Mouse (Mus musculus) heart, adult 2 months (tissue): Measurements from ENCODE around the gene Nrap. TPM values are rescaled to one million over a fixed set of nuclear protein-coding genes. Genes with fewer than 3 reads are reported as not detected.

Experiments used
- DNase-seq, 2 experiments: peaks; one replicate each; pipeline ENCODE4 v3.0.0; 2021
- H3K27ac ChIP-seq: fragments of 200-600 bp; 2 replicates; pipeline ENCODE4 v1.8.1; 2022
- H3K27me3 ChIP-seq: fragments of 200-500 bp; 2 replicates; pipeline ENCODE4 v1.6.1; 2012; ENCODE audit warnings: mild to moderate bottlenecking, low read length, inconsistent platforms, mixed read lengths; ENCODE audit not compliant: control insufficient read depth, insufficient read depth
- H3K36me3 ChIP-seq: fragments of 200-500 bp; 2 replicates; pipeline ENCODE4 v1.6.1; 2012; ENCODE audit warnings: low read length, inconsistent platforms; ENCODE audit not compliant: control insufficient read depth, insufficient read depth
- H3K4me1 ChIP-seq: fragments of 200-500 bp; 2 replicates; pipeline ENCODE4 v1.6.1; 2011; ENCODE audit warnings: low read length; ENCODE audit not compliant: control insufficient read depth, insufficient read depth
- H3K4me3 ChIP-seq: fragments of 200-600 bp; 2 replicates; pipeline ENCODE4 v1.8.1; 2022
- H3K79me2 ChIP-seq: fragments of 200-500 bp; replicated peaks from 2 replicates; pipeline ENCODE4 v1.6.1; 2012; ENCODE audit warnings: mild to moderate bottlenecking, inconsistent platforms, low read length, moderate library complexity, mixed read lengths; ENCODE audit not compliant: control insufficient read depth, insufficient read depth
- H3K9ac ChIP-seq: fragments of 200-500 bp; 2 replicates; pipeline ENCODE4 v1.6.1; 2012; ENCODE audit warnings: low read depth, mild to moderate bottlenecking, control low read depth, inconsistent platforms, low read length, mixed read lengths
- CTCF ChIP-seq: fragments of 200-600 bp; IDR thresholded peaks from 2 replicates; pipeline ENCODE4 v1.8.1; 2022; ENCODE audit warnings: antibody characterized with exemption, mild to moderate bottlenecking, moderate library complexity
- EP300 ChIP-seq: fragments of 200-500 bp; IDR thresholded peaks from 2 replicates; pipeline ENCODE4 v1.6.1; 2011; ENCODE audit warnings: low read depth, low read length, control low read depth; ENCODE audit not compliant: insufficient read depth
- POLR2A ChIP-seq: fragments of 200-500 bp; IDR thresholded peaks from 2 replicates; pipeline ENCODE4 v1.6.1; 2011; ENCODE audit warnings: mild to moderate bottlenecking, low read depth, low read length, control low read depth; ENCODE audit not compliant: insufficient read depth
- WGBS: fragments of 180-500 bp; shearing (Covaris S2); methylation state at CpG from one replicate; pipeline ENCODE4 v1.1.7; 2018; 5-methylcytosine and 5-hydroxymethylcytosine counted together
- intact Hi-C: fragments of 180-260 bp; cut with DNase I; formaldehyde crosslinking; loops from one replicate; pipeline ENCODE4 v1.15.1; 2025
- polyA plus RNA-seq: library from polyadenylated mRNA; depleted of rRNA; stranded (reverse); fragments of >200 nt; gene quantifications from 2 replicates; pipeline ENCODE4 v1.2.3, GENCODE M21; 2012; rRNA removed
- total RNA-seq, 2 experiments: library from RNA; stranded (reverse); gene quantifications; 2 replicates each; pipeline ENCODE4 v1.2.3; 2021

Nrap gene
- total and polyA plus RNA-seq, 3 experiments: 135 to 420 (median 307) TPM

GRCm38 (mm10) chr19:56272081-56272480, 117.8 kb downstream of the Nrap start:
- Histone ChIP-seq H3K4me1 (no peaks in the 10 kb centered on the region), H3K79me2 (no peaks in the 10 kb centered on the region), H3K9ac (no peak overlapping the region), H3K4me3 (no peak overlapping the region), H3K27me3 (no peaks in the 10 kb centered on the region), H3K36me3 (no peaks in the 10 kb centered on the region), H3K27ac (no peak overlapping the region)
- TF ChIP-seq EP300 (no peak), CTCF (no peak), POLR2A (no peak)
- DNase-seq: no peak
- 55% methylated on average over 8 of the region's 8 CpGs for WGBS
- intact Hi-C loops: no loop called here

Other genes starting within 250 kb of the Nrap start
- not detected for gene Habp2, start 102.9 kb downstream of the Nrap start, total RNA-seq
- gene Habp2, start 102.9 kb downstream of the Nrap start, polyA plus RNA-seq: 0.23 TPM in 1 of 2 replicates, not detected in the other
- 10 to 100 TPM; 11.7 to 12.5 TPM for gene Casp7, start 7.1 kb upstream of the Nrap start, total RNA-seq
- 9.2 and 12.6 TPM in 2 replicates for gene Casp7, start 7.1 kb upstream of the Nrap start, polyA plus RNA-seq
- under 1 TPM in 1 of 2 experiments, not detected in 1; 0.18 TPM for gene Plekhs1, start 71.6 kb upstream of the Nrap start, total RNA-seq
- gene Plekhs1, start 71.6 kb upstream of the Nrap start, polyA plus RNA-seq: 0.04 and 0.12 TPM in 2 replicates
- gene Dclre1a, start 158.2 kb upstream of the Nrap start, total RNA-seq: 10 to 100 TPM in 1 of 2 experiments, 1 to 10 TPM in 1; 9.2 to 10.8 TPM
- 3.3 and 8.5 TPM in 2 replicates for gene Dclre1a, start 158.2 kb upstream of the Nrap start, polyA plus RNA-seq
- 10 to 100 TPM; 26.9 to 28.0 TPM for gene Nhlrc2, start 158.2 kb upstream of the Nrap start, total RNA-seq
- gene Nhlrc2, start 158.2 kb upstream of the Nrap start, polyA plus RNA-seq: 7.1 and 14.3 TPM in 2 replicates